Mouse (Mus musculus) heart, embryonic 16.5 days (tissue): ENCODE measurements around the gene Myh9. TPM values are rescaled to one million over a fixed set of nuclear protein-coding genes. Genes with fewer than 3 reads are reported as not detected.

Source experiments
- ATAC-seq: fragments of 200-750 bp; cut with Nextera tagmentation; replicated peaks from 2 replicates; pipeline ENCODE4 v1.8.0; 2017; ENCODE audit warnings: moderate number of reproducible peaks; ENCODE audit not compliant: insufficient read depth, low FRiP score; ENCODE audit errors: extremely low read depth
- H3K27ac ChIP-seq: fragments of 300-500 bp; sonication (generic); 2 replicates; pipeline ENCODE4 v1.5.1; 2014; ENCODE audit warnings: mild to moderate bottlenecking, low read length, control low read depth, moderate library complexity
- H3K27me3 ChIP-seq: fragments of 300-500 bp; sonication (generic); 2 replicates; pipeline ENCODE4 v1.6.1; 2014; ENCODE audit warnings: low read length, mixed read lengths; ENCODE audit not compliant: control insufficient read depth, insufficient read depth
- H3K36me3 ChIP-seq: fragments of 300-500 bp; sonication (generic); 2 replicates; pipeline ENCODE4 v1.6.1; 2014; ENCODE audit not compliant: control insufficient read depth, insufficient read depth
- H3K4me1 ChIP-seq: fragments of 300-500 bp; sonication (generic); 2 replicates; pipeline ENCODE4 v1.6.1; 2014; ENCODE audit warnings: low read length, mixed read lengths; ENCODE audit not compliant: control insufficient read depth, insufficient read depth
- H3K4me2 ChIP-seq: fragments of 300-500 bp; sonication (generic); 2 replicates; pipeline ENCODE4 v1.6.1; 2014; ENCODE audit warnings: low read depth, mild to moderate bottlenecking, control low read depth, low read length
- H3K4me3 ChIP-seq: fragments of 300-500 bp; sonication (generic); 2 replicates; pipeline ENCODE4 v1.5.1; 2014; ENCODE audit warnings: mild to moderate bottlenecking, control low read depth, low read length
- H3K9ac ChIP-seq: fragments of 300-500 bp; sonication (generic); 2 replicates; pipeline ENCODE4 v1.6.1; 2014; ENCODE audit warnings: low read length, control low read depth
- H3K9me3 ChIP-seq: fragments of 300-500 bp; sonication (generic); replicated peaks from 2 replicates; pipeline ENCODE4 v1.6.1; 2016; ENCODE audit warnings: low read length; ENCODE audit not compliant: control insufficient read depth
- WGBS: fragments of 180-500 bp; shearing (Covaris S2); extraction: QIAGEN DNeasy Blood & Tissue Kit; methylation state at CpG from one replicate; pipeline ENCODE4 v1.1.7; 2014; 5-methylcytosine and 5-hydroxymethylcytosine counted together
- polyA plus RNA-seq: library from polyadenylated mRNA; unstranded; fragments of >200 nt; fragmentation: Nextera tagmentation; extraction: Ambion mirVana; gene quantifications from 2 replicates; pipeline ENCODE4 v1.2.1, GENCODE M21; 2015

Gene Myh9
- polyA plus RNA-seq, 1 experiment from 2014 or later, result 22.8 TPM

GRCm38 (mm10) chr15:77827794-77828193 lies 14.2 kb downstream of the Myh9 start:
- no peaks in the 10 kb centered on the region for H3K9me3 ChIP-seq
- no peak overlapping the region for H3K4me3 ChIP-seq
- peaks cover 67% of the 10 kb centered on the region for H3K4me1 ChIP-seq
- 0 out of 2 replicates have a peak, but pooled peaks cover 2% of the 10 kb centered on the region for H3K36me3 ChIP-seq
- peak overlapping the region; percentile 19; the same call in 1 of the 2 replicates for H3K9ac ChIP-seq
- H3K27ac ChIP-seq, result peak overlapping the region; percentile 69
- H3K27me3 ChIP-seq, result no peaks in the 10 kb centered on the region
- ATAC-seq, result no peak
- no peak overlapping the region for H3K4me2 ChIP-seq
- 16% methylated on average over 6 of the region's 6 CpGs for WGBS

DNA sequence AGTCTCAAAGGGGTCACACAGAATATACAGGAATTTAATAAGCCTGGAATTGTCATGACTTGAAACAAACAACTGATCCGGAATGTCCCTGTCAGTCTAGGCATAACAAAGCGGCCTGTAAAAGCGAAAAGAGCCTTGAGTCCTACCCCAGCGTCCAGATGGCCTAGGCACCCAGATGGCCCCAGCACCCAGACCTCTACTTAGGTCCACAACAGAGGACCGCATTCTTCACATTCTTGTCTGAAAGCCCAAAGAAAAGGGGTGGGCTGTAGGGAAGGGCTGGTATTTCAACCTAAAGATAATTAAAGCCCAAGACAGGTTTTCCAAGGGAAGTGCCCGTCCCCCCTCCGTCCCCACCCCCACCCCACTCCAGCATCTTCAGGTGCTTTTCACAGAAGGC lies 14.6 kb downstream of the Myh9 start:
- peaks cover 69% of the 10 kb centered on the region for H3K4me1 ChIP-seq
- peak overlapping the region; percentile 69 for H3K27ac ChIP-seq
- H3K4me3 ChIP-seq, result no peak overlapping the region
- no peaks in the 10 kb centered on the region for H3K27me3 ChIP-seq
- 0 out of 2 replicates have a peak, but pooled peaks cover 2% of the 10 kb centered on the region for H3K36me3 ChIP-seq
- ATAC-seq, result no peak
- no peaks in the 10 kb centered on the region for H3K9me3 ChIP-seq
- 26% methylated on average over 7 of the region's 7 CpGs for WGBS
- H3K9ac ChIP-seq, result no peak overlapping the region; the same call in 1 of the 2 replicates
- no peak overlapping the region for H3K4me2 ChIP-seq

DNA sequence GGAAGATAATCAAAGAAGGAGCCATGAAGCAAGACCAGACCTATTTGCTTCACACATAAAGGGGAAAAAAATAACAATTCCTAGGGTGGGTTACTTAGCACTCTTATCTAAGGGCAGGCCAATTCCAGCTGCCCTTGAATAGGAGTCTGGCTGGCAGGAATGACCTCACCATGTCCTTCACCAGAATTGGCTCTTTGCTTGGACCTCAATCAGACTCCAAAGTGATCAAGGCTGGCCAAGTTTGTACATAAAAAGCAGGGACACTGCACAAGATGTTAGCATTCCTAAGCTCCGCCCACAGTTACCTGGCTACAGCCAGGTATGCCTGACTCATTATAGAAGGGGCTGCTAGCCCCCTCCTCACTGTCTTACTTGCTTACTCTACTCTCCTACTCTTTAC lies 16.6 kb downstream of the Myh9 start:
- H3K27ac ChIP-seq, result peak overlapping the region; percentile 69
- H3K4me3 ChIP-seq, result no peak overlapping the region
- ATAC-seq, result no peak
- peaks cover 73% of the 10 kb centered on the region for H3K4me1 ChIP-seq
- 0 out of 2 replicates have a peak, but pooled peaks cover 2% of the 10 kb centered on the region for H3K36me3 ChIP-seq
- no peak overlapping the region for H3K9ac ChIP-seq
- H3K27me3 ChIP-seq, result no peaks in the 10 kb centered on the region
- 69% methylated on average over 1 of the region's 1 CpGs for WGBS
- H3K4me2 ChIP-seq, result no peak overlapping the region
- no peaks in the 10 kb centered on the region for H3K9me3 ChIP-seq

- Histone ChIP-seq H3K36me3 (0 out of 2 replicates have a peak, but pooled peaks cover 2% of the 10 kb centered on the region), H3K4me2 (no peak overlapping the region), H3K4me3 (no peak overlapping the region), H3K4me1 (peaks cover 81% of the 10 kb centered on the region), H3K9me3 (no peaks in the 10 kb centered on the region), H3K27me3 (no peaks in the 10 kb centered on the region), H3K9ac (0 out of 2 replicates have a peak overlapping the region, but pooled peaks have one; percentile 3), H3K27ac (peak overlapping the region; percentile 50; the same call in 1 of the 2 replicates)
- ATAC-seq, result no peak
- 96% methylated on average over 1 of the region's 1 CpGs for WGBS
Measured at GRCm38 (mm10) chr15:77824321-77824720, 17.7 kb downstream of the Myh9 start.

DNA sequence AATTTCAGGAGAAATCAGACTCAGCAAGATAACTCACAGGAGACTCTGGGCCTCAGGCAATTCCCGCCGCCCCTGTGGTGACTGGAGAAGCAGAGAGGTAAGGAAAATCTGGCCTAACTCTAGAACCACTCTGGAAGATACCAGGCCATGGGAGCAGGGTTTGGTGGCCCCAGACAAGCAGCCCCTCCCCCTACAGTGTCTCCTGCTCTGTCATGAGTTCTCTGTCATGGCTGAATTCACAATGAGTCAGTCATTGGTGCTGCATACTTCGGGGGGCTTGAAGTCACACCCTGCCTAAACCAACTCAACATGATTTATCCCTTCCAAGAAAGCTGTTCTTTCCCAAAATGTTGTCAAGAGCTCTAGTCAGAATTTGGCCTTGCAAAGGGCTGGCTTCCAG lies 18.3 kb downstream of the Myh9 start:
- Histone ChIP-seq H3K4me2 (no peak overlapping the region), H3K4me3 (no peak overlapping the region)
- whole genome bisulfite sequencing, result 33% methylated on average over 3 of the region's 3 CpGs

GRCm38 (mm10) chr15:77823196-77823595 lies 18.8 kb downstream of the Myh9 start:
- peak overlapping the region; percentile 53 for H3K27ac ChIP-seq
- H3K9me3 ChIP-seq, result no peaks in the 10 kb centered on the region
- no peak overlapping the region for H3K4me2 ChIP-seq
- peaks cover 89% of the 10 kb centered on the region for H3K4me1 ChIP-seq
- ATAC-seq, result no peak
- WGBS, result 31% methylated on average over 6 of the region's 6 CpGs
- H3K36me3 ChIP-seq, result 0 out of 2 replicates have a peak, but pooled peaks cover 2% of the 10 kb centered on the region
- H3K27me3 ChIP-seq, result no peaks in the 10 kb centered on the region
- H3K4me3 ChIP-seq, result no peak overlapping the region
- H3K9ac ChIP-seq, result 0 out of 2 replicates have a peak overlapping the region, but pooled peaks have one; percentile 20

More for the DNA sequence above, 18.3 kb downstream of the Myh9 start:
- no peak for ATAC-seq
- peaks cover 87% of the 10 kb centered on the region for H3K4me1 ChIP-seq
- peak overlapping the region; percentile 53 for H3K27ac ChIP-seq
- H3K36me3 ChIP-seq, result 0 out of 2 replicates have a peak, but pooled peaks cover 2% of the 10 kb centered on the region
- no peaks in the 10 kb centered on the region for H3K27me3 ChIP-seq
- H3K9me3 ChIP-seq, result no peaks in the 10 kb centered on the region
- H3K9ac ChIP-seq, result no peak overlapping the region

GRCm38 (mm10) chr15:77822671-77823070 lies 19.3 kb downstream of the Myh9 start:
- WGBS, result 37% methylated on average over 2 of the region's 2 CpGs
- peak overlapping the region; percentile 18 for H3K9ac ChIP-seq
- H3K4me1 ChIP-seq, result peaks cover 89% of the 10 kb centered on the region
- peak overlapping the region; percentile 77 for H3K27ac ChIP-seq
- 0 out of 2 replicates have a peak, but pooled peaks cover 2% of the 10 kb centered on the region for H3K36me3 ChIP-seq
- no peak overlapping the region for H3K4me3 ChIP-seq
- no peak overlapping the region for H3K4me2 ChIP-seq
- no peak for ATAC-seq
- no peaks in the 10 kb centered on the region for H3K27me3 ChIP-seq
- no peaks in the 10 kb centered on the region for H3K9me3 ChIP-seq

- Histone ChIP-seq H3K9ac (peak overlapping the region; percentile 50), H3K4me3 (no peak overlapping the region), H3K4me1 (peaks cover 89% of the 10 kb centered on the region), H3K9me3 (no peaks in the 10 kb centered on the region), H3K4me2 (no peak overlapping the region), H3K36me3 (0 out of 2 replicates have a peak, but pooled peaks cover 2% of the 10 kb centered on the region), H3K27me3 (no peaks in the 10 kb centered on the region), H3K27ac (peak overlapping the region; percentile 77)
- ATAC-seq, result no peak
- 39% methylated on average over 5 of the region's 5 CpGs for WGBS
Measured at GRCm38 (mm10) chr15:77822057-77822466, 19.9 kb downstream of the Myh9 start.

DNA sequence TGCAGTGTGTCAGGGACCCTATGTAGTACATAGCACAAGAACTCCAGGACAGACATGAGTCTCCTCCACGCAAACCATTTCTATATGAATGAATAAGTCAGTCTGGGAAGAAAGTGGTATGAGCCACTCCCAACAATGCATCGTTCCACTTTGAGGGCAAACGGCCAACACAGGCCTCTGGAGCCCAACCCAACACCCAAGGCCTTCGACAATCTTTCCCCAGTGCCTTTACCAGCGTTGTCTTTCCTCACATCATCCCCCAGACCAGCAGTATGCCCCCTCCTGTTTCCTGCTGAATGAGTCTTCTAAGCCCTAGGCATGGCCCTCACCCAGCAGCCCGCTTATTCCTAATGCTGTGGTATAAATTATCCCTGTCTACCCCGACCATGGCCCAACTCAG lies 20.6 kb downstream of the Myh9 start:
- no peak overlapping the region for H3K4me3 ChIP-seq
- H3K9me3 ChIP-seq, result no peaks in the 10 kb centered on the region
- H3K27ac ChIP-seq, result peak overlapping the region; percentile 77
- H3K36me3 ChIP-seq, result 0 out of 2 replicates have a peak, but pooled peaks cover 2% of the 10 kb centered on the region
- H3K4me2 ChIP-seq, result no peak overlapping the region
- H3K4me1 ChIP-seq, result peaks cover 93% of the 10 kb centered on the region
- no peaks in the 10 kb centered on the region for H3K27me3 ChIP-seq
- ATAC-seq, result no peak
- H3K9ac ChIP-seq, result peak overlapping the region; percentile 50
- 22% methylated on average over 7 of the region's 7 CpGs for WGBS
